Mouse (Mus musculus) neural tube, embryonic 15.5 days (tissue): ENCODE results near the gene Cacnb3. TPM values are rescaled to one million over a fixed set of nuclear protein-coding genes. Genes with fewer than 3 reads are reported as not detected.
"Not testable (repeated sequence)": the region's sequence is repeated elsewhere in the genome, so short reads cannot be mapped to it uniquely, and the experiment has no call there.

Source experiments
- ATAC-seq: fragments of 200-750 bp; cut with Nextera tagmentation; 2 replicates; pipeline ENCODE4 v1.8.0; 2017; ENCODE audit warnings: mild to moderate bottlenecking, moderate TSS enrichment, moderate library complexity; ENCODE audit not compliant: low FRiP score
- H3K27ac ChIP-seq: fragments of 300-500 bp; sonication (generic); replicated peaks from 2 replicates; pipeline ENCODE4 v1.5.1; 2015; ENCODE audit warnings: mild to moderate bottlenecking, inconsistent platforms
- H3K27me3 ChIP-seq: fragments of 300-500 bp; sonication (generic); replicated peaks from 2 replicates; pipeline ENCODE4 v1.6.1; 2015; ENCODE audit warnings: inconsistent platforms
- H3K36me3 ChIP-seq: fragments of 300-500 bp; sonication (generic); 2 replicates; pipeline ENCODE4 v1.6.1; 2015; ENCODE audit warnings: inconsistent platforms
- H3K4me1 ChIP-seq: fragments of 300-500 bp; sonication (generic); 2 replicates; pipeline ENCODE4 v1.6.1; 2015; ENCODE audit warnings: inconsistent platforms
- H3K4me2 ChIP-seq: fragments of 300-500 bp; sonication (generic); 2 replicates; pipeline ENCODE4 v1.6.1; 2015; ENCODE audit warnings: inconsistent platforms, mild to moderate bottlenecking, moderate library complexity
- H3K4me3 ChIP-seq: fragments of 300-500 bp; sonication (generic); replicated peaks from 2 replicates; pipeline ENCODE4 v1.5.1; 2015; ENCODE audit warnings: mild to moderate bottlenecking, inconsistent platforms
- H3K9ac ChIP-seq: fragments of 300-500 bp; sonication (generic); replicated peaks from 2 replicates; pipeline ENCODE4 v1.6.1; 2015; ENCODE audit warnings: mild to moderate bottlenecking, inconsistent platforms
- H3K9me3 ChIP-seq: fragments of 300-500 bp; sonication (generic); replicated peaks from 2 replicates; pipeline ENCODE4 v1.6.1; 2016; ENCODE audit warnings: inconsistent platforms
- WGBS: fragments of 180-500 bp; shearing (Covaris S2); methylation state at CpG from one replicate; pipeline ENCODE4 v1.1.7; 2015; ENCODE audit warnings: mixed read lengths; 5-methylcytosine and 5-hydroxymethylcytosine counted together
- polyA plus RNA-seq: library from polyadenylated mRNA; unstranded; fragments of >200 nt; fragmentation: Nextera tagmentation; extraction: Ambion mirVana; gene quantifications from 2 replicates; pipeline ENCODE4 v1.2.1, GENCODE M21; 2015

Cacnb3 gene
- polyA plus RNA-seq = 108 and 128 TPM in 2 replicates

DNA sequence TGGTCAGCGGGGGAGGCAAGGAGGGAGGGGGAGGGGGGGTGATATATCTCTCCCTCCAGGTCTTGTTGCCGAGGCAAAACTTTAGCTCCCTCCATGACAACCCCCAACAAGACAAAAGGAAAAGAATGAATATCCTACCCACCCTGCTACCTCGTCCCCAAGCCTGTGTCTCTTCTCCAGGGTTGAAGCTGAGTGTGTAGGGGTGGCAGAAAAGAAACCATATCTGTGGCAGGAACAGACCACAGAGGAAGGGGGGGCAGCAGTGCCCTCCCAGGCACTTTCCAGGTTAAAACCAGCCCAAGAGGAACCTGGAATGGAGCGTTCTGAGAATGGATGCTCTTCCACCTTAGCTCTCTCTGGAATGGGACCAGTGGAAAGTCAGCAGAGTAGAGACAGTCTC lies at the start of gene Cacnb3:
Gene Cacnb3 (plus strand): TSS at position 301 of the 400 bp plus-strand sequence.
- H3K36me3 ChIP-seq = no peaks in the 10 kb centered on the region
- peaks cover 58% of the 10 kb centered on the region for H3K4me1 ChIP-seq
- 0 out of 2 replicates have a peak within 1 kb of the TSS, but pooled peaks have one; percentile 76 for H3K27ac ChIP-seq
- H3K9ac ChIP-seq = 0 out of 2 replicates have a peak within 1 kb of the TSS, but pooled peaks have one; percentile 15
- ATAC-seq = no peak
- H3K27me3 ChIP-seq = no peaks in the 10 kb centered on the region
- no peaks in the 10 kb centered on the region for H3K9me3 ChIP-seq
- peak within 1 kb of the TSS; percentile 86 for H3K4me2 ChIP-seq
- WGBS = 28% methylated on average over 4 of the region's 4 CpGs
- H3K4me3 ChIP-seq = peak within 1 kb of the TSS; percentile 83

DNA sequence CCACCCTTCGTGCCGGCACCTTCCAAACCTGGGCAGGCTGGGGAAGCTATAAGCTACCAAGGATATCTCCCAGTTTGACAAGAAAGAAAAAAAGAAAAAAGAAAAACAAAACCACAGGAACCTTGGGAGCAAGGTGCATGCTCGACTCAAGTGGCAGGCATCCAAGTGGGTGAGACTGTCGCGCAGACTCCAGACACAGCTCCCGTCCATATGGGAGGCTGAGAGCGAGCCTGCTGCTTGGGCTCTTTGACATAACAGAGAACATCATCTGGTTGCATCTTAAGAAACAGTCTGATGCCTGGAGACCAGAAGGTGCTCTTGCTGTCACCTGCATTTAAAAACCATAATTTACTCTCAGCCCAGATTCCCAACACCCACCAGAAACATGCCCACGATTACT lies 48.2 kb upstream of the Cacnb3 start:
- Histone ChIP-seq H3K4me2 (no peak overlapping the region), H3K36me3 (no peaks in the 10 kb centered on the region), H3K27ac (no peak overlapping the region), H3K4me3 (no peak overlapping the region), H3K4me1 (no peaks in the 10 kb centered on the region), H3K27me3 (no peaks in the 10 kb centered on the region), H3K9ac (no peak overlapping the region), H3K9me3 (no peaks in the 10 kb centered on the region)
- no peak for ATAC-seq
- WGBS = 81% methylated on average over 8 of the region's 8 CpGs

DNA sequence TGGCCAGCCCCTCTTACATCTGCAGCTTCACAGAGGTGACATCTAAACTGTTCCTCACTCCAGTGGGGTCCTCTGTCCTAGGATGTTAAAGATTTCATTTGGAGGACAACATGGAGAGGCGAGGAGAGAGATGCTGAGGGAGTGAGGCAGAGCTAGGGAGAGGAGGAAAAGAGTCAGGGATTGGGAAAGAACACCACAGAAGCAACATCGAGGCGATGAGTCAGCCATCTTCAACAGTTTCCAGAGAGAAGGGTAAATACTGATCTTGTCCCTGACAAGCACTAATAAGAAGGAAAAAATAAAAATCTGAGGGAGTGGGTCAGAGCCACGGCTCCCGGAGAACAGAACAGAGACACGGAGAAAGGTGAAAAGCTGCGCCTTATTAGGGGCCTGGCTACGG lies 47.6 kb upstream of the Cacnb3 start:
- Histone ChIP-seq H3K4me3 (no peak overlapping the region), H3K4me2 (no peak overlapping the region), H3K9ac (no peak overlapping the region), H3K9me3 (no peaks in the 10 kb centered on the region), H3K4me1 (no peaks in the 10 kb centered on the region), H3K27ac (no peak overlapping the region), H3K36me3 (no peaks in the 10 kb centered on the region), H3K27me3 (no peaks in the 10 kb centered on the region)
- 77% methylated on average over 8 of the region's 8 CpGs for WGBS
- no peak for ATAC-seq

GRCm38 (mm10) chr15:98585421-98585820 lies 45.2 kb upstream of the Cacnb3 start:
- ATAC-seq = no peak
- H3K4me1 ChIP-seq = no peaks in the 10 kb centered on the region
- H3K27ac ChIP-seq = no peak overlapping the region
- no peaks in the 10 kb centered on the region for H3K27me3 ChIP-seq
- peaks cover 8% of the 10 kb centered on the region for H3K36me3 ChIP-seq
- H3K9me3 ChIP-seq = no peaks in the 10 kb centered on the region
- H3K4me2 ChIP-seq = no peak overlapping the region
- no peak overlapping the region for H3K9ac ChIP-seq
- no peak overlapping the region for H3K4me3 ChIP-seq
- WGBS = 48% methylated on average over 7 of the region's 7 CpGs

DNA sequence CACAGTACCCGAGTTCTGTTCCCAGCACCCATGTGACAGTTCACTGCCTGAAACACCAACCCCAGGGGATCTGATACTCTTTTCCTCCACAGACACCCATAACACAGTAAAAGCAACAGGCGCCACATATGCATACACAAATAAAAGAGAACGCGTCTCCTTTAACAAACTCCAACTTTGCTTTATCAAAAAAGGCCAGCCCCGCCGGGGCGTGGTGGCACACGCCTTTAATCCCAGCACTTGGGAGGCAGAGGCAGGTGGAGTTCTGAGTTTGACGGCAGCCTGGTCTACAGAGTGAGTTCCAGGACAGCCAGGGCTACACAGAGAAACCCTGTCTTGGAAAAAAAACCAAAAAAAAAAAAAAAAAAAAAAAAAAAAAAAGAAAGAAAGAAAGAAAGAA lies 44.5 kb upstream of the Cacnb3 start:
- not testable (repeated sequence) for ATAC-seq, H3K4me1 ChIP-seq, H3K4me3 ChIP-seq, H3K27me3 ChIP-seq, H3K9ac ChIP-seq, H3K27ac ChIP-seq, H3K4me2 ChIP-seq, H3K9me3 ChIP-seq
- WGBS = 82% methylated on average over 9 of the region's 9 CpGs
- H3K36me3 ChIP-seq = peaks cover 15% of the 10 kb centered on the region

- Histone ChIP-seq H3K4me2 (no peak overlapping the region), H3K9ac (no peak overlapping the region), H3K36me3 (peaks cover 31% of the 10 kb centered on the region), H3K4me1 (no peaks in the 10 kb centered on the region), H3K4me3 (no peak overlapping the region), H3K27me3 (no peaks in the 10 kb centered on the region), H3K9me3 (no peaks in the 10 kb centered on the region), H3K27ac (no peak overlapping the region)
- 91% methylated on average over 11 of the region's 11 CpGs for WGBS
- ATAC-seq = no peak
Measured at GRCm38 (mm10) chr15:98587751-98588150, 42.9 kb upstream of the Cacnb3 start.

DNA sequence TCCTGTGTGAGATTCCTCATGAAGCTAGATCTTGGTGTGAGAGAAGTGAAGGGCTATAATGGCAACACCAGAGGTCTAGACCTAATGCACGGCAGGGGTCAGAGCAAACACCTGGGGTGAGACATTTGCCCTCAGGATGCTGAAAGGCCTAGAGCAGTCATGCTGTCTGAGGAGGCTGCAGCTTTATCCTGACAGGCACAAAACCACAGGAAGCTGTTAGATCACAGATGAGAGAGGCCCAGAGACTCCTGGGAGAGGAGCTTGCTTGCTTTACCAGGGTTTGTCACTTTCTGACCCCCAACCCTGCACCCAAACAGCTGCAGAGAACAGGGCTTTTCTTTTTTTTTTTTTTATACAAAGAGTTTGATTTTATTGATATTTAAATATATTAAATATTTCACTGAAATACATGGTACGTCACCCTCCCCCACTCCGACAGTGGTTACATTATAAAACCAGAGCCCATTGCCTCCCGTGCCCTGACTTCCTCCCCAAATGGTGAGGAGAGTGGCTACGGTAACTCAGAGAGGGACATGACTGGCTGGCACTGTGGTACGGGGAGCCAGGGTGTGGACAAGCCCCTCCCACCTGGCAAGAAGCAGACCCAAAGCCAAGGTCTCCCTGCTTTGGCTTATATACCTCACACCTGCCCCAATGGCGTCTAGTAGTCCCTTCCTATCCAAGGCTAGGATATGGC lies 40.9 kb upstream of the Cacnb3 start:
- H3K4me3 ChIP-seq = no peak overlapping the region
- no peak overlapping the region for H3K9ac ChIP-seq
- no peaks in the 10 kb centered on the region for H3K9me3 ChIP-seq
- no peaks in the 10 kb centered on the region for H3K27me3 ChIP-seq
- WGBS = 80% methylated on average over 7 of the region's 7 CpGs
- no peaks in the 10 kb centered on the region for H3K4me1 ChIP-seq
- H3K27ac ChIP-seq = no peak overlapping the region
- ATAC-seq = no peak
- peaks cover 50% of the 10 kb centered on the region for H3K36me3 ChIP-seq
- H3K4me2 ChIP-seq = no peak overlapping the region

GRCm38 (mm10) chr15:98591396-98591795 lies 39.2 kb upstream of the Cacnb3 start:
- no peak for ATAC-seq
- Histone ChIP-seq H3K27ac (no peak overlapping the region), H3K27me3 (no peaks in the 10 kb centered on the region), H3K36me3 (peaks cover 66% of the 10 kb centered on the region), H3K4me1 (no peaks in the 10 kb centered on the region), H3K9me3 (no peaks in the 10 kb centered on the region), H3K4me3 (no peak overlapping the region), H3K4me2 (no peak overlapping the region), H3K9ac (no peak overlapping the region)
- 53% methylated on average over 4 of the region's 4 CpGs for WGBS

GRCm38 (mm10) chr15:98594193-98594592 lies 36.4 kb upstream of the Cacnb3 start:
- Histone ChIP-seq H3K36me3 (peaks cover 86% of the 10 kb centered on the region), H3K9ac (no peak overlapping the region), H3K4me3 (no peak overlapping the region), H3K27me3 (no peaks in the 10 kb centered on the region), H3K4me1 (no peaks in the 10 kb centered on the region), H3K9me3 (no peaks in the 10 kb centered on the region), H3K27ac (no peak overlapping the region), H3K4me2 (no peak overlapping the region)
- ATAC-seq = no peak
- WGBS = 80% methylated on average over 19 of the region's 19 CpGs

GRCm38 (mm10) chr15:98595049-98595448 lies 35.6 kb upstream of the Cacnb3 start:
- 92% methylated on average over 5 of the region's 5 CpGs for WGBS
- Histone ChIP-seq H3K36me3 (peaks cover 87% of the 10 kb centered on the region), H3K27me3 (no peaks in the 10 kb centered on the region), H3K4me2 (no peak overlapping the region), H3K9ac (no peak overlapping the region), H3K9me3 (no peaks in the 10 kb centered on the region), H3K27ac (no peak overlapping the region), H3K4me3 (no peak overlapping the region), H3K4me1 (0 out of 2 replicates have a peak, but pooled peaks cover 2% of the 10 kb centered on the region)
- no peak for ATAC-seq

DNA sequence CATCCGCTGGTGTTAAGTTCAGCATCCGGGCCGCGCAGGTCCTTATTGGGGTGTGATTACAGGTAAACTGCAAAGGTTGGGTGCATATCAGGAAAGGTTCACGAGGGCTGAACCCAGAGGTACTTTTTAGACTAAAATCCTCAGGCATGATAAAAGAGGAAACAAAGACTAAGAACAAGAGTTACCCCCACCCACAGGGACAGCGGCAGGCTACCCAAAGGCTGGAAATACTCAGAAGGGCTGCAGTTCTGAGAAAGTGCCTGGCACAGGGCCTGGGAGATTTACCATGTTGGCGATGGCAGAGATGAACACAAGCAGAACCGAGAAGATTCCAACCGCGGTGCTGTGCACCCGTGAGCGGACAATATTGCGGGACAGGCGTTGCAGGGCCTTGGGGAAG lies 34.0 kb upstream of the Cacnb3 start:
- peaks cover 80% of the 10 kb centered on the region for H3K36me3 ChIP-seq
- WGBS = 95% methylated on average over 14 of the region's 14 CpGs

DNA sequence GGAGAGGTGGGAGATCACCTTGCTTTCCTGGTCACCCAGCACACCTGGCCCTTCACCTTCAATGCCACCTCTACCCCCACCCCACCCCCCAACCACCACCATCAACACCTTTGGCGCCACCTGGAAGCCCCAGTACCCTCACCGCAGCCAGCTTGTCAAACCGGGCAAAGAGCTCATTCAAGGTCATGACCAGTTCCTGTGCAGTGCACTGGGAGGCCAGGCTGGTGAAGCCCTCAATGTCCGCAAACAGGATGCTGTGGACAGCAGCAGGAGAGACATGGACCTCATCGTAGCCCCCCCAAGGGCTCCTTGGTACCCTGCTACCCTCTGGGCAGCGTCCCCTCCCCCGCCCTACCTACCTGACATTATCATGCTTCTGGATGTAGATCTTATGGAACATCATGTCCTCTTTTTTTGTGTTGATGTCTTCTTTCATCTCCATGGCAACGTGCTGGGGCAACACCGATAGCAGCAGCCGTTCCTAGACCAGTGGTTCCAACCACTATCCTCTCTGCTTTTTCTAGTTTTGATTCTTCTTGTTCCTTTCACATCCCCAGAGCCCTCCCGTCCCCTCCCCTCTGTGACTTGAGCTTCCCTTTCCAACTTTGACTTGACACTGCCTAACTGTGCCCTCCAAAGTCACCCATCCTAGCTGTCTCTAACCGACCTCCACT lies 30.5 kb upstream of the Cacnb3 start:
- H3K9ac ChIP-seq = no peak overlapping the region
- H3K4me3 ChIP-seq = no peak overlapping the region
- no peaks in the 10 kb centered on the region for H3K9me3 ChIP-seq
- peaks cover 25% of the 10 kb centered on the region for H3K4me1 ChIP-seq
- H3K4me2 ChIP-seq = no peak overlapping the region
- H3K27ac ChIP-seq = no peak overlapping the region
- ATAC-seq = no peak
- H3K27me3 ChIP-seq = no peaks in the 10 kb centered on the region
- peaks cover 59% of the 10 kb centered on the region for H3K36me3 ChIP-seq
- 81% methylated on average over 12 of the region's 12 CpGs for WGBS

More for the DNA sequence above, 34.0 kb upstream of the Cacnb3 start:
- Histone ChIP-seq H3K27me3 (no peaks in the 10 kb centered on the region), H3K4me2 (no peak overlapping the region), H3K9ac (no peak overlapping the region), H3K27ac (no peak overlapping the region), H3K9me3 (no peaks in the 10 kb centered on the region), H3K4me3 (no peak overlapping the region), H3K4me1 (0 out of 2 replicates have a peak, but pooled peaks cover 4% of the 10 kb centered on the region)
- ATAC-seq = no peak
